Mouse (Mus musculus): ENCODE measurements around the gene Abca16.

Gene Abca16
- long read RNA-seq, experiment 1 = 0 reads
- long read RNA-seq, experiment 2 = 0 reads

DNA sequence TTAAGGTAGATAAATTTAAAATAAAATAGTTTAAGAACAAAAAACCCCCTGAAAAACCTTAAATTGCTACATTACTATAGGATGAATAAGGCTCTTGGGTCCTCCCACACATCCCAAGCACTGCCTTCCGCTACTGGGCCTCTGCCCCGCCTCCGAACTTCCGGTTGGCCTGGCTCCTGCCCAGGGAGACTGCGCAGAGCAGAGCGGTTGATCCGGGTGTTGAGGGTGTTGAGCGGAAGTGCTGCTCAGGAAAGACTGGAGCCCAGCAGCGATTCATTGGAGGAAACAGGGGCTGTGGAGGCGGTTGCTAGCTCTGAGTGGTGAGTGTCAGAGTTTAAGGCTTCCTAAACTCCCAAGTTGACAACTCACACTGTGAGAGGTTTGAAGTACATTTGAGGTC lies at the start of gene Abca16:
TSS of gene Abca16 (plus strand) at position 201 of the 400 bp plus-strand sequence.
- intact Hi-C loops (cut with DNase I) = no loop called here

- intact Hi-C loops (cut with DNase I) = no loop called here
Observed at GRCm38 (mm10) chr7:120361159-120361558, 48.3 kb upstream of the Abca16 start.

DNA sequence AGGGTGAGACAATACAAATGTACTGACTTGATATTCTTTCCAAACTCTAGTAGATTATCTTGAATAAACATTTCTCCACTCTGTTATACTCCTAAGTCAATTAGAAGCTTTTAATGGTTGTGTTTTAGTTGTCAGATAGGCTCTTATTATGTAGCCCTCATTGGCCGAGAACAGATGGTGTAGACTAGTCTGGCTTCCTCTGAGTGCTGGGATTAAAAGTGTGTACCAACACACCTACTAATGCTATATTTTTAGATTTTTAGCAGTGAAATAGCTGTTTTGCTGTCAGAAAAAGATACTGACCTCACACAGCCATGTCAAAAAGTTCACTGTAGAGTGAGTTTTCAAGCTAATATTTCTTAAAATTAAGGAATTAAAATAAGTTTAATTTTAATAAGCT lies 2.9 kb downstream of the Abca16 start:
- intact Hi-C loops (cut with DNase I) = no loop called here

- intact Hi-C loops (cut with DNase I) = no loop called here
Observed at GRCm38 (mm10) chr7:120426625-120427024, 17.2 kb downstream of the Abca16 start.

DNA sequence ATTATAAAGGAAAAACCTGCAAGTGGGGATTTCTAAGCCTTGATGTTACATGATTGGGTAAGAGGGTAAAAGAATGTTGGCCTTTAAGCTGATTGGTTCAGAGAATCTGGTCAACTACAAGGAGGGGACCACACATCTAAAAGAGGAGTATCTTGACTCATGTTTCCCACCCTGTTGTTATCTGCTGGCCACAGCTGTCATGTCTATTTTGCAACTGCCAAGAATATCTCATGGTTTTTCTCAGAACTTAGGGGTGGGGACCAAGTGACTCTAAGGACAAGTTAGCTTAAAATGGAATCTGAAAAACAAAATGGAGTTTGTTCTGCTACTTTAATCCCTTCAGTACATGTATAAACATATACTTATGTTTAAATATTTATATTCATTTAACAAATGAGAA lies 22.0 kb downstream of the Abca16 start:
- intact Hi-C loops (cut with DNase I) = no loop called here

GRCm38 (mm10) chr7:120503891-120504662 lies 94.6 kb downstream of the Abca16 start:
- intact Hi-C loops (cut with DNase I) = no loop called here

DNA sequence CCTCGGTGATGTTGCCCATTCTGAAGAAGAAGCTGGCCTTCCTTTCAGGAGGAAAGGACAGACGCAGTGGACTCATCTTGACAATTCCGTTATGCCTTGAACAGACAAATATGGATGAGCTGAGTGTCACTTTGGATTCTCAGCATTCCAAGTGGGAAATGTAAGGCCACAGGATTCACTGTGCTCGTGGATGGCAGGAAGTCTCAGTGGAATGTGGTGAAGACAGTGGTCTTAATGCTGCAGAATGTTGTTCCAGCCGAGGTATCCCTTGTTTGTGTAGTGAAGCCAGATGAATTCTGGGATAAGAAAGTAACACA lies 95.2 kb downstream of the Abca16 start:
- intact Hi-C loops (cut with DNase I) = no loop called here

DNA sequence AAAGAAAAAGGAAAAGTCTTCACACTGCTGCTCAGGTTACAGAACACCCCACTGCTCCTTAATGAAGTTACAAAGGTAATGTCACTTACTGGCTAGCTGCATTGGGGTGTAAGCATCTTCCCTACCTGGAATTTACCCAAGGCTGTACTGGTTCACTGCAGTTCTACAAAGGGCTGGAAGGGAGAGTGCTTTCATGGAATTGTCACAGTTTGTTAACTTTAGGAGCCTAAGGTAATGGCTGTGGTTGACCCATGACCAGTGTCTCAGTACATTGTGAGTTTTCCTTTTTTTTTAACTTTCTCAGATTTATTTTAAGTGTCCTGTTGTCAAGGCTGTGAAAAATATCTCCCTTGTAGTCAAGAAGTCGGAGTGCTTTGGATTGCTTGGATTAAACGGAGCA lies 125.4 kb downstream of the Abca16 start:
- intact Hi-C loops (cut with DNase I) = no loop called here

DNA sequence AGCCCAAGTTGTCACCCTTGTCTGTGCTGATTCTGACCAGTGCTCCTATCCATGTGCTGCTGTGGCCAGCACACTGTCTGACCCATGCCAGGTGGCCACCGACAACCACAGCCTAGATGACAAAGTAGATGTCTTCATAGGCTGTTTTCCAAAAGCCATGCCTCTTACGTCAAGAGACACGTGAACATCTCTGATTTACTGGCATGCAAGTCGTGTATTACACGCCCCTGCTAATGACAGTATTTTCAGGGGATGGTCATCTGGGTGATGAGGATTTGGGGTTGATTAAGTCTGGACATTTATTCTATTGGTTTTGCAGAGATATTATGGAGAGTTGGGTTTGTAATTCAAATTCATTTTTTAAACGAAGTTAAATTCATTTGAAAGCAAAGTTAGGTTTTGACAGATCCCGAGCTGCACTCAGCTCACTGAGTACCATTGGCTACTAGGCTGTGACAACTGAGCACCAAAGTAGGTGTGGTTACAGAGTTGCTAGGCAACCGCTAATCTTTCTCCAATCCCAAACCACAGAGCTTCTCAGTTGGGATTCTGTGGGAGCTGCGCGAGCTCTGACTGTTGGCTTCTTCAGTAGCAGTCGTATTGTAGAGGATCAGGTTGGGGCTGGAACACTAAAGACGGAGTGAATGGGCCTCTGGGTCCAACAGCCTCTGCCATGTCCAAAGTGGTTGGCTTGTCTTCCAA lies 143.2 kb downstream of the Abca16 start:
- intact Hi-C loops (cut with DNase I) = no loop called here

DNA sequence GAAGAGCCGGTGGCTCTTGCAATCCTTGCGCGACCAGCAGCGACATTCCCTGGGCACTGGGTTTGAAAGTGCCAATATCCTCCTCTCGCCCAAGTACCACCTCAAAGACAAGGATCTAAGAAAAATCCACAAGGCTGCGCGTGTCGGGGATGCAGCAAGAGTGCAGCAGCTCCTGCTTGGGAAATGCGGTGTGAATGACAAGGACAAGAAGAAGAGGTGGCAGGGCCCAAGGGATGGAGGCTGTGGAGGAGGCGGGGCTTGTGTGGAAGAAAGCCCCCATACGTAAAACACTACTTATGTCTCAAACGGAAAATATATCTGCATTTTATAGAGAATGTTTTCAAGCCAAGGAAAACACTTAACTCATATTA lies 143.7 kb downstream of the Abca16 start:
- intact Hi-C loops (cut with DNase I) = no loop called here

GRCm38 (mm10) chr7:120567366-120567765 lies 157.9 kb downstream of the Abca16 start:
- intact Hi-C loops (cut with DNase I) = no loop called here

GRCm38 (mm10) chr7:120576520-120576919 lies 167.1 kb downstream of the Abca16 start:
- intact Hi-C loops (cut with DNase I) = no loop called here

All from adrenal gland (tissue).